In genomic region chr6:81625016-81625415, GRCm38 (mm10) we compare ENCODE assay signal across 16 mouse cellular contexts.
"Had no signal": no experiment of that assay in that cellular context is flagged by ENCODE, and none has a peak within 500 bp of the region (broad histone marks: within the 10 kb centered on the region; RNA-seq: fewer than 3 reads in every experiment).

No protein-coding gene starts in this region.

- H3K36me3 ChIP-seq: kidney, embryonic 15.5 days; neural tube, embryonic 13.5 days had no signal

- H3K9me3 ChIP-seq: kidney, embryonic 15.5 days; neural tube, embryonic 13.5 days had no signal

- H3K27ac ChIP-seq: kidney, embryonic 15.5 days; left cerebral cortex, adult 2 months; liver, embryonic 14.5 days; macrophage; neural tube, embryonic 13.5 days had no signal

- H3K4me1 ChIP-seq: kidney, embryonic 15.5 days; neural tube, embryonic 13.5 days had no signal

- H3K4me2 ChIP-seq: kidney, embryonic 15.5 days; liver, embryonic 11.5 days; lung, embryonic 14.5 days; neural tube, embryonic 13.5 days had no signal

- H3K9ac ChIP-seq: kidney, embryonic 15.5 days; liver, embryonic 14.5 days; liver, postnatal 0 days; lung, embryonic 14.5 days; neural tube, embryonic 13.5 days had no signal

- H3K27me3 ChIP-seq: kidney, embryonic 15.5 days; neural tube, embryonic 13.5 days had no signal

- H3K4me3 ChIP-seq: kidney, embryonic 15.5 days; left cerebral cortex, adult 2 months; myocyte; neural tube, embryonic 13.5 days had no signal

- DNase-seq: kidney, postnatal 10 days; kidney, postnatal 36 days; layer of hippocampus, postnatal 36 days; liver, postnatal 0 days; lung, embryonic 14.5 days; thymus, adult 18-20 months; thymus, postnatal 36 days had no signal

- ATAC-seq: liver, postnatal 0 days; lung, postnatal 0 days; midbrain, embryonic 16.5 days had no signal
